Mouse (Mus musculus) thymus, postnatal 10 days (tissue): ENCODE measurements around the gene Prune1.
A peak's percentile ranks its signal among the peaks of the same experiment; 100 is the strongest.
"Not testable (repeated sequence)": the region's sequence is repeated elsewhere in the genome, so short reads cannot be mapped to it uniquely, and the experiment has no call there.

Experiments
- DNase-seq, 2 experiments: peaks; one replicate each; pipeline ENCODE4 v3.0.0; 2021; ENCODE audit warnings: low spot score in 2 of 2

Gene Prune1

GRCm38 (mm10) chr3:95212889-95213608, 68.8 kb downstream of the Prune1 start:
- not testable (repeated sequence) for DNase-seq

- DNase-seq: peak; percentile 50 to 65
Observed at GRCm38 (mm10) chr3:95210585-95210984, 71.3 kb downstream of the Prune1 start.

GRCm38 (mm10) chr3:95208286-95208685, 73.6 kb downstream of the Prune1 start:
- no peak for DNase-seq

- no peak for DNase-seq
Observed at GRCm38 (mm10) chr3:95203880-95204279, 78.0 kb downstream of the Prune1 start.
